Mouse (Mus musculus): ENCODE measurements around the gene Ssxb3. TPM values are rescaled to one million over a fixed set of nuclear protein-coding genes. Genes with fewer than 3 reads are reported as not detected.
"Not testable (repeated sequence)": the region's sequence is repeated elsewhere in the genome, so short reads cannot be mapped to it uniquely, and the experiment has no call there.

Ssxb3 gene
- total RNA-seq (2021): not detected

DNA sequence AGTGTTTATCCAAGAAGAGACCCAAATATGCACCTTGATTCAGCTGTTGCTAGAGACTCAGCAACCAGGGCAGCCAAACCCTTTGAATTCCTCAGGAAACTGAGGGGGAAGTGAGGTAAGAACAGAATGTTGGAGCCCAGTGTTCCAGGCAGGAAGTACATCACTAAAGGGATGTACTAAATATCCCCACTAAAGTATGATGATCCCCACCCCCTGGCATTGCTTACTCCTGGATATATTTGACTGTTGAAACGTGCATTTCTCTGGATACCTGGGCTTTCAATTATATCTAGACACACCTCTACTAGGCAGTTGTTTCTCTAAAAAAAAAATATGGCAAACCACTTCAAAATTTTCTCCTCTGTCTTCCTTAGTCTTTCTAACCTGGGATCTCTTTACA, at the start of gene Ssxb3:
Gene Ssxb3, minus strand, starts transcription at position 101 of the 400 bp plus-strand sequence.
- DNase-seq; intact Hi-C loops (cut with DNase I): not testable (repeated sequence)

DNA sequence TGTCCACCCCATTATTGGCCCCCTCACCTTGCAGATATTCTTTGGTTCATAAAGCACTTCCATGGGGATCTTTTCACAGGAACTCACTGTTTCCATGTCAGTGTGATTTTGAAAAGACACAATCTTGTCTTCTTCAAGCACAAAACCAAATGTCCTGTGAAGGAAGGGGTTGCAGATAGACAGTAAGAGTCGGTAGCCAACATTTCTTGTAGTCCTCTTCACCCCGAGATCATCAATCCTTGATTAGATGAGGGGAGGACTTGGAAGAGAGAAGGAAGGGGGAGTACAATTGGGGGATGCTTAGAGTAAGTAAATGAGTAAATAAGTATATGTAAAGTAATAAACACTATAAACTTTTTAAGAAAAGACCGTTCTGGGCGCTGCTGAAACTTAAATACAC, 43.5 kb downstream of the Ssxb3 start, which contains the start of gene Ssxb6:
Gene Ssxb6, minus strand, starts transcription at position 101 of the 400 bp plus-strand sequence.
- not testable (repeated sequence) for DNase-seq
- intact Hi-C loops (cut with DNase I): loop anchor here (5.0 kb wide), 1 partner anchor 134 kb away; no protein-coding TSS in a partner anchor

Other genes starting within 250 kb of the Ssxb3 start
- not detected for gene Ssxb9, start 224.8 kb downstream of the Ssxb3 start, total RNA-seq (2021)
- gene Ssxb1, start 178.5 kb downstream of the Ssxb3 start, total RNA-seq (2021): not detected
- gene Ssxb2, start 130.1 kb downstream of the Ssxb3 start, total RNA-seq (2021): not detected
- not detected for gene Gm14459, start 66.9 kb downstream of the Ssxb3 start, total RNA-seq (2021)
- gene Ssxb6, start 43.6 kb downstream of the Ssxb3 start, total RNA-seq (2021): not detected
- gene Ssxb8, start 99.0 kb upstream of the Ssxb3 start, total RNA-seq (2021): not detected
- not detected for gene Ssx9, start 156.6 kb upstream of the Ssxb3 start, total RNA-seq (2021)
- gene Ssxb5, start 211.9 kb upstream of the Ssxb3 start, total RNA-seq (2021): not detected

All from heart, postnatal 36 days (tissue).